Mouse (Mus musculus) kidney, embryonic 15.5 days (tissue): ENCODE measurements around the gene Gm17019. TPM values are rescaled to one million over a fixed set of nuclear protein-coding genes. Genes with fewer than 3 reads are reported as not detected.
"Not testable (repeated sequence)": the region's sequence is repeated elsewhere in the genome, so short reads cannot be mapped to it uniquely, and the experiment has no call there.

ENCODE experiments used
- ATAC-seq: fragments of 200-750 bp; cut with Nextera tagmentation; replicated peaks from 2 replicates; pipeline ENCODE4 v1.8.0; 2017; ENCODE audit warnings: moderate TSS enrichment; ENCODE audit not compliant: low FRiP score
- H3K27ac ChIP-seq: fragments of 300-500 bp; sonication (generic); 2 replicates; pipeline ENCODE4 v1.5.1; 2015; ENCODE audit warnings: mild to moderate bottlenecking, inconsistent platforms
- H3K27me3 ChIP-seq: fragments of 300-500 bp; sonication (generic); 2 replicates; pipeline ENCODE4 v1.6.1; 2015; ENCODE audit warnings: inconsistent platforms
- H3K36me3 ChIP-seq: fragments of 300-500 bp; sonication (generic); 2 replicates; pipeline ENCODE4 v1.6.1; 2015; ENCODE audit warnings: inconsistent platforms
- H3K4me1 ChIP-seq: fragments of 300-500 bp; sonication (generic); 2 replicates; pipeline ENCODE4 v1.6.1; 2015; ENCODE audit warnings: inconsistent platforms
- H3K4me2 ChIP-seq: fragments of 300-500 bp; sonication (generic); 2 replicates; pipeline ENCODE4 v1.6.1; 2015; ENCODE audit warnings: moderate library complexity, mild to moderate bottlenecking, inconsistent platforms
- H3K4me3 ChIP-seq: fragments of 300-500 bp; sonication (generic); replicated peaks from 2 replicates; pipeline ENCODE4 v1.5.1; 2015; ENCODE audit warnings: mild to moderate bottlenecking, inconsistent platforms
- H3K9ac ChIP-seq: fragments of 300-500 bp; sonication (generic); 2 replicates; pipeline ENCODE4 v1.6.1; 2015; ENCODE audit warnings: mild to moderate bottlenecking, inconsistent platforms
- H3K9me3 ChIP-seq: fragments of 300-500 bp; sonication (generic); replicated peaks from 2 replicates; pipeline ENCODE4 v1.6.1; 2016; ENCODE audit warnings: inconsistent platforms
- WGBS: fragments of 180-500 bp; shearing (Covaris S2); methylation state at CpG from one replicate; pipeline ENCODE4 v1.1.7; 2015; ENCODE audit warnings: mixed read lengths; 5-methylcytosine and 5-hydroxymethylcytosine counted together
- polyA plus RNA-seq: library from polyadenylated mRNA; unstranded; fragments of >200 nt; fragmentation: Nextera tagmentation; extraction: Ambion mirVana; gene quantifications from 2 replicates; pipeline ENCODE4 v1.2.1, GENCODE M21; 2015

Gene Gm17019
- polyA plus RNA-seq, 1 experiment from 2014 or later: not detected

DNA sequence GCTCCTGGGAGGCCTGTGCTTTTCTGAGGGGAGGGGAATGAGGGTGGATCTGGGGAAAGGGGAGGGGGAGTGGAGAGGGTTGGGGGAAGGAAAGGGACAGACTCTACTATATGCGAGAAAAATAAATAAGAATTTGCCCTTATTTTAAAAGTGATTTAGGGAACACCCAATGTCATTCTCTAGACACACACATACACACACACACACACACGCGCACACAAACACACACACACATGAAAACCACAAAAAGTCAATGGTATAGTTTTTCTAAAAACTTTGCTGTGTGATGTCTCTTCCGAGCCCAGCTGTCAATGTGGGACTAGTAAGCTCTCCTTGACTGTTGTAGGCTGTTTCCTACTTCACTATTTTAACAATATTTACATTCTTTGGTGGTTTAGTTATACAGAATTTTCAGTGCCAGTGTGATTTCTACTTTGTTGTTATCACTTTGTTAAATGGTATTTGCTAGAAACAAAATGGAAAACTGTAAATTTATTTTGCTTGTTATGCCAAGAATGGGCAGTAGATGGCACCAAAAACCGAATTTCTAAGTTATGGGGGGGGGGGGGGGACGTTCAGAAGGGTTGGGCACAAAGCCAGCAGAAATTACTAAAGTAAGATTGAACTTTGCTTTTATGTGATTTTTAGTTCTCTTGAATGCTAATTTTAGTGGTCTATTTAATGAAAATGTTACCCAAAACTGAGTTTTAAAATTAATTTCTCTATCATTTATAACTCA lies 46.0 kb downstream of the Gm17019 start:
- not testable (repeated sequence) for H3K27me3 ChIP-seq, H3K4me1 ChIP-seq, H3K27ac ChIP-seq, H3K4me2 ChIP-seq, H3K9ac ChIP-seq, H3K36me3 ChIP-seq, H3K4me3 ChIP-seq
- ATAC-seq: peak; percentile 70; the same call in 1 of the 2 replicates
- 39% methylated on average over 6 of the region's 6 CpGs for WGBS
- peaks cover 16% of the 10 kb centered on the region; the same call in 1 of the 2 replicates for H3K9me3 ChIP-seq

Other genes with a start within 250 kb of the Gm17019 start
- gene Gm9758, start 118.1 kb downstream of the Gm17019 start, polyA plus RNA-seq: not detected in 2 replicates
- not detected in 2 replicates for gene Speer4e, start 94.6 kb downstream of the Gm17019 start, polyA plus RNA-seq
- not detected in 2 replicates for gene Gm10354, start 54.1 kb downstream of the Gm17019 start, polyA plus RNA-seq